20 mouse cellular contexts compared by ENCODE assay signal in the genomic region with DNA sequence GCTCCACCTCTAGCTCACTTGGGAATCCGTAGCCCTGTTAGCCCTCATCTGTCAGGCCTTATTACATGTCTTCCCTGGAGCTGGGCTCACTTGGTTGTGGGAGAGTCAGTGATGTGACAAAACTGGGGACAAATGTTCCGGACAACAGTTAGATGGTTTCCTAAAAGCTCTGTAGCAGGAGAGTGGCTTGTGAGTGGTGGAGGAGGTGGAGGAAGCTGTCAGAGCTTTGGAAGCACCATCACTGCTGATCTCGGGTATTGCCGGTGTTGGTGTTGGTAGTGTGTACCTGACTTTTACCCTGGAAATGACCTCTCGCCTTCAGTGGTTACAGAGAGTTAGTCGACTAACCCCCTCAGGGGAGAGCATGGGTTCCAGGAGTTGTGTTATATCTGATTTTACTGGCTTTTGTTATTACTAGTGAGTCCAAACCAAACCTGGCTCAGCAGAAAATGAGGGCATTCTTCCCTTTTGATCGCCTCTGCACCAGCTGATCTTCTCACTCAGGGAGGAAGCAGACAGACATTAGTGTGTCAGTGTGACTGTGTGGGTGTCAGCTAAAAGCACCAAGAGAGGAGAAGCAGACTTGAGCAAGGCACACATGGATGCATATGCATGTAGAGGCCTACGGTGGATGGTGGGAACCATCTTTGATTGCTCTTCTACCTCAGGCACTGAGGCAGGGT.
DNase-seq lines count a peak whose midpoint lies in the region; ATAC-seq lines count a peak whose summit lies in the region.
"Had no signal": no experiment of that assay in that cellular context is flagged by ENCODE, and none has a peak within 500 bp of the region (broad histone marks: within the 10 kb centered on the region; RNA-seq: fewer than 3 reads in every experiment).

No protein-coding gene starts in this region.

- no peaks in the 10 kb centered on the region for H3K9me3 ChIP-seq in neural tube, embryonic 15.5 days (replicated peaks)
- H3K9me3 ChIP-seq: embryonic facial prominence, embryonic 13.5 days; hindbrain, embryonic 10.5 days; stomach, embryonic 15.5 days had no signal

- peak; percentile 35 for DNase-seq in layer of hippocampus, adult 11-12 months (ENCODE audit: low spot score)
- DNase-seq in layer of hippocampus, postnatal 25 days (ENCODE audit: extremely low spot score in 1 of 2, low spot score in 1 of 2) = no peak
- DNase-seq in right cerebral cortex, adult 2 months (ENCODE audit: low spot score in 2 of 2) = peak; percentile 45 to 59
- no peak for DNase-seq in right cerebral cortex, postnatal 14 days
- peak; percentile 32 to 47 for DNase-seq in layer of hippocampus, adult 8-10 months (ENCODE audit: low spot score in 2 of 2)
- DNase-seq in adrenal gland, postnatal 14 days = no peak
- DNase-seq: cerebellum, adult 9-11 months; forebrain, postnatal 0 days; gastrocnemius, postnatal 25 days; kidney, adult 18-20 months; kidney, postnatal 25 days; lung, adult 2 months; lung, postnatal 36 days; thymus, adult 2 months had no signal

- no peak overlapping the region for H3K9ac ChIP-seq in neural tube, embryonic 15.5 days (replicated peaks)
- H3K9ac ChIP-seq: embryonic facial prominence, embryonic 13.5 days; forebrain, postnatal 0 days; stomach, embryonic 15.5 days had no signal

- H3K4me3 ChIP-seq in macrophage (ENCODE audit: inconsistent target) = no peak overlapping the region
- H3K4me3 ChIP-seq in neural tube, embryonic 15.5 days (replicated peaks) = no peak overlapping the region
- H3K4me3 ChIP-seq: embryonic facial prominence, embryonic 13.5 days; hindbrain, embryonic 10.5 days; stomach, embryonic 15.5 days had no signal

- no peaks in the 10 kb centered on the region for H3K4me1 ChIP-seq in neural tube, embryonic 15.5 days
- H3K4me1 ChIP-seq: embryonic facial prominence, embryonic 13.5 days; hindbrain, embryonic 10.5 days; stomach, embryonic 15.5 days had no signal

- no peak for ATAC-seq in neural tube, embryonic 15.5 days (ENCODE audit: low FRiP score)
- ATAC-seq: forebrain, postnatal 0 days had no signal

- peak overlapping the region; percentile 35 for H3K27ac ChIP-seq in macrophage
- no peak overlapping the region for H3K27ac ChIP-seq in neural tube, embryonic 15.5 days (replicated peaks)
- H3K27ac ChIP-seq: embryonic facial prominence, embryonic 13.5 days; hindbrain, embryonic 10.5 days; stomach, embryonic 15.5 days had no signal

- no peak overlapping the region for H3K4me2 ChIP-seq in neural tube, embryonic 15.5 days
- H3K4me2 ChIP-seq: embryonic facial prominence, embryonic 13.5 days; liver, embryonic 11.5 days; stomach, embryonic 15.5 days had no signal

- no peaks in the 10 kb centered on the region for H3K36me3 ChIP-seq in macrophage (ENCODE audit: inconsistent target)
- H3K36me3 ChIP-seq in neural tube, embryonic 15.5 days = no peaks in the 10 kb centered on the region
- H3K36me3 ChIP-seq: embryonic facial prominence, embryonic 13.5 days; hindbrain, embryonic 10.5 days; stomach, embryonic 15.5 days had no signal

- WGBS in macrophage (ENCODE audit: missing documents) = 81% methylated on average over 7 of the region's 8 CpGs
- WGBS in neural tube, embryonic 15.5 days = 91% methylated on average over 8 of the region's 8 CpGs

- H3K79me2 ChIP-seq in macrophage (ENCODE audit: inconsistent target) = peaks cover 6% of the 10 kb centered on the region; the same call in 1 of the 2 replicates

- no peaks in the 10 kb centered on the region for H3K27me3 ChIP-seq in neural tube, embryonic 15.5 days (replicated peaks)
- H3K27me3 ChIP-seq: embryonic facial prominence, embryonic 13.5 days; stomach, embryonic 15.5 days had no signal

Comparison
In these comparisons a context has a peak if more than half of its experiments do, and no peak if none do; other contexts are left out.
1. DNase-seq: peak in layer of hippocampus, adult 11-12 months (single experiment), right cerebral cortex, adult 2 months (2 of 2) and layer of hippocampus, adult 8-10 months (2 of 2); none in layer of hippocampus, postnatal 25 days (0 of 2), right cerebral cortex, postnatal 14 days (single experiment) and adrenal gland, postnatal 14 days (single experiment).